Mouse (Mus musculus) heart, adult 2 months (tissue): Measurements from ENCODE around the gene 4931440F15Rik.

Source experiments
- CTCF ChIP-seq: fragments of 200-600 bp; IDR thresholded peaks from 2 replicates; pipeline ENCODE4 v1.8.1; 2022; ENCODE audit warnings: antibody characterized with exemption, mild to moderate bottlenecking, moderate library complexity
- EP300 ChIP-seq: fragments of 200-500 bp; IDR thresholded peaks from 2 replicates; pipeline ENCODE4 v1.6.1; 2011; ENCODE audit warnings: low read depth, low read length, control low read depth; ENCODE audit not compliant: insufficient read depth

GRCm38 (mm10) chr11:29774296-29774695 is 51.2 kb downstream of the 4931440F15Rik start:
- TF ChIP-seq CTCF, result no peak
- no peak for TF ChIP-seq EP300
